Mouse (Mus musculus): ENCODE results near the gene Crebrf. TPM values are rescaled to one million over a fixed set of nuclear protein-coding genes. Genes with fewer than 3 reads are reported as not detected.

Gene Crebrf
- polyA plus RNA-seq, 1 experiment from 2014 or later: 5.6 TPM

- no peak overlapping the region for H3K27ac ChIP-seq
- no peak for ATAC-seq (ENCODE audit: insufficient number of reproducible peaks, insufficient read depth, low FRiP score, low TSS enrichment)
- no peaks in the 10 kb centered on the region for H3K27me3 ChIP-seq
- 0 out of 2 replicates have a peak, but pooled peaks cover 12% of the 10 kb centered on the region for H3K4me1 ChIP-seq
- no peak overlapping the region for H3K4me2 ChIP-seq (replicated peaks)
- no peak overlapping the region for H3K4me3 ChIP-seq
- no peaks in the 10 kb centered on the region for H3K9me3 ChIP-seq
- H3K36me3 ChIP-seq: no peaks in the 10 kb centered on the region
- no peak overlapping the region for H3K9ac ChIP-seq
- WGBS: 68% methylated on average over 5 of the region's 5 CpGs
Measured at GRCm38 (mm10) chr17:26690236-26690635, 25.2 kb upstream of the Crebrf start.

- Histone ChIP-seq H3K4me3 (no peak overlapping the region), H3K27me3 (no peaks in the 10 kb centered on the region), H3K9ac (no peak overlapping the region), H3K36me3 (no peaks in the 10 kb centered on the region), H3K9me3 (no peaks in the 10 kb centered on the region), H3K4me1 (0 out of 2 replicates have a peak, but pooled peaks cover 12% of the 10 kb centered on the region), H3K27ac (no peak overlapping the region), H3K4me2 (replicated peaks) (no peak overlapping the region)
- no peak for ATAC-seq (ENCODE audit: insufficient number of reproducible peaks, insufficient read depth, low FRiP score, low TSS enrichment)
- 82% methylated on average over 7 of the region's 7 CpGs for WGBS
Measured at GRCm38 (mm10) chr17:26691110-26691509, 24.3 kb upstream of the Crebrf start.

GRCm38 (mm10) chr17:26693424-26693823, 22.0 kb upstream of the Crebrf start:
- H3K4me1 ChIP-seq: 0 out of 2 replicates have a peak, but pooled peaks cover 10% of the 10 kb centered on the region
- no peak overlapping the region for H3K27ac ChIP-seq
- H3K4me2 ChIP-seq (replicated peaks): no peak overlapping the region
- H3K27me3 ChIP-seq: no peaks in the 10 kb centered on the region
- peaks cover 6% of the 10 kb centered on the region for H3K36me3 ChIP-seq
- ATAC-seq (ENCODE audit: insufficient number of reproducible peaks, insufficient read depth, low FRiP score, low TSS enrichment): no peak
- 86% methylated on average over 7 of the region's 7 CpGs for WGBS
- no peak overlapping the region for H3K9ac ChIP-seq
- no peak overlapping the region for H3K4me3 ChIP-seq
- no peaks in the 10 kb centered on the region for H3K9me3 ChIP-seq

GRCm38 (mm10) chr17:26694171-26694570, 21.3 kb upstream of the Crebrf start:
- ATAC-seq (ENCODE audit: insufficient number of reproducible peaks, insufficient read depth, low FRiP score, low TSS enrichment): no peak
- no peak overlapping the region for H3K9ac ChIP-seq
- no peak overlapping the region for H3K27ac ChIP-seq
- no peaks in the 10 kb centered on the region for H3K9me3 ChIP-seq
- H3K36me3 ChIP-seq: peaks cover 13% of the 10 kb centered on the region
- H3K4me2 ChIP-seq (replicated peaks): no peak overlapping the region
- H3K4me3 ChIP-seq: no peak overlapping the region
- H3K4me1 ChIP-seq: 0 out of 2 replicates have a peak, but pooled peaks cover 4% of the 10 kb centered on the region
- H3K27me3 ChIP-seq: no peaks in the 10 kb centered on the region
- WGBS: 75% methylated on average over 7 of the region's 7 CpGs

GRCm38 (mm10) chr17:26695193-26695592, 20.3 kb upstream of the Crebrf start:
- Histone ChIP-seq H3K27ac (no peak overlapping the region), H3K36me3 (peaks cover 20% of the 10 kb centered on the region), H3K27me3 (no peaks in the 10 kb centered on the region), H3K4me2 (replicated peaks) (no peak overlapping the region), H3K9ac (no peak overlapping the region), H3K9me3 (no peaks in the 10 kb centered on the region), H3K4me1 (no peaks in the 10 kb centered on the region), H3K4me3 (no peak overlapping the region)
- no peak for ATAC-seq (ENCODE audit: insufficient number of reproducible peaks, insufficient read depth, low FRiP score, low TSS enrichment)
- 91% methylated on average over 3 of the region's 3 CpGs for WGBS

- no peak overlapping the region for H3K4me3 ChIP-seq
- H3K4me1 ChIP-seq: no peaks in the 10 kb centered on the region
- WGBS: 89% methylated on average over 5 of the region's 5 CpGs
- no peak overlapping the region for H3K4me2 ChIP-seq (replicated peaks)
- peaks cover 25% of the 10 kb centered on the region for H3K36me3 ChIP-seq
- H3K27me3 ChIP-seq: no peaks in the 10 kb centered on the region
- no peak for ATAC-seq (ENCODE audit: insufficient number of reproducible peaks, insufficient read depth, low FRiP score, low TSS enrichment)
- H3K9me3 ChIP-seq: no peaks in the 10 kb centered on the region
- no peak overlapping the region for H3K9ac ChIP-seq
- H3K27ac ChIP-seq: no peak overlapping the region
Measured at GRCm38 (mm10) chr17:26698846-26699245, 16.6 kb upstream of the Crebrf start.

GRCm38 (mm10) chr17:26699819-26700616, 15.4 kb upstream of the Crebrf start:
- H3K4me2 ChIP-seq (replicated peaks): no peak overlapping the region
- no peak overlapping the region for H3K27ac ChIP-seq
- H3K4me1 ChIP-seq: no peaks in the 10 kb centered on the region
- no peak for ATAC-seq (ENCODE audit: insufficient number of reproducible peaks, insufficient read depth, low FRiP score, low TSS enrichment)
- 92% methylated on average over 10 of the region's 10 CpGs for WGBS
- H3K36me3 ChIP-seq: peaks cover 30% of the 10 kb centered on the region
- no peak overlapping the region for H3K9ac ChIP-seq
- no peaks in the 10 kb centered on the region for H3K9me3 ChIP-seq
- no peak overlapping the region for H3K4me3 ChIP-seq
- no peaks in the 10 kb centered on the region for H3K27me3 ChIP-seq

- H3K36me3 ChIP-seq: peaks cover 30% of the 10 kb centered on the region
- H3K27me3 ChIP-seq: no peaks in the 10 kb centered on the region
- no peak for ATAC-seq (ENCODE audit: insufficient number of reproducible peaks, insufficient read depth, low FRiP score, low TSS enrichment)
- H3K9me3 ChIP-seq: no peaks in the 10 kb centered on the region
- H3K4me2 ChIP-seq (replicated peaks): no peak overlapping the region
- H3K4me1 ChIP-seq: no peaks in the 10 kb centered on the region
- H3K27ac ChIP-seq: no peak overlapping the region
- no peak overlapping the region for H3K9ac ChIP-seq
- WGBS: 82% methylated on average over 13 of the region's 13 CpGs
- no peak overlapping the region for H3K4me3 ChIP-seq
Measured at GRCm38 (mm10) chr17:26701565-26701964, 13.9 kb upstream of the Crebrf start.

GRCm38 (mm10) chr17:26702621-26703020, 12.8 kb upstream of the Crebrf start:
- Histone ChIP-seq H3K9ac (no peak overlapping the region), H3K4me3 (no peak overlapping the region), H3K4me2 (replicated peaks) (no peak overlapping the region), H3K36me3 (peaks cover 30% of the 10 kb centered on the region), H3K4me1 (no peaks in the 10 kb centered on the region), H3K9me3 (no peaks in the 10 kb centered on the region), H3K27ac (no peak overlapping the region), H3K27me3 (no peaks in the 10 kb centered on the region)
- WGBS: 89% methylated on average over 4 of the region's 4 CpGs
- ATAC-seq (ENCODE audit: insufficient number of reproducible peaks, insufficient read depth, low FRiP score, low TSS enrichment): no peak

GRCm38 (mm10) chr17:26703671-26704070, 11.8 kb upstream of the Crebrf start:
- Histone ChIP-seq H3K9me3 (no peaks in the 10 kb centered on the region), H3K4me2 (replicated peaks) (no peak overlapping the region), H3K27me3 (no peaks in the 10 kb centered on the region), H3K27ac (no peak overlapping the region), H3K4me3 (no peak overlapping the region), H3K4me1 (no peaks in the 10 kb centered on the region), H3K9ac (no peak overlapping the region), H3K36me3 (peaks cover 21% of the 10 kb centered on the region)
- WGBS: 87% methylated on average over 4 of the region's 4 CpGs
- ATAC-seq (ENCODE audit: insufficient number of reproducible peaks, insufficient read depth, low FRiP score, low TSS enrichment): no peak

- Histone ChIP-seq H3K9ac (no peak overlapping the region), H3K27ac (no peak overlapping the region), H3K36me3 (peaks cover 10% of the 10 kb centered on the region; the same call in 1 of the 2 replicates), H3K9me3 (no peaks in the 10 kb centered on the region), H3K4me2 (replicated peaks) (no peak overlapping the region), H3K4me3 (no peak overlapping the region), H3K4me1 (no peaks in the 10 kb centered on the region), H3K27me3 (no peaks in the 10 kb centered on the region)
- no peak for ATAC-seq (ENCODE audit: insufficient number of reproducible peaks, insufficient read depth, low FRiP score, low TSS enrichment)
- 72% methylated on average over 11 of the region's 11 CpGs for WGBS
Measured at GRCm38 (mm10) chr17:26705463-26706359, 9.7 kb upstream of the Crebrf start.
